Mouse (Mus musculus) cortical plate, adult 2 months (tissue): Measurements from ENCODE around the gene 1700040F15Rik. TPM values are rescaled to one million over a fixed set of nuclear protein-coding genes. Genes with fewer than 3 reads are reported as not detected.
"Not testable (repeated sequence)": the region's sequence is repeated elsewhere in the genome, so short reads cannot be mapped to it uniquely, and the experiment has no call there.

Source experiments
- H3K27ac ChIP-seq: fragments of 200-500 bp; 2 replicates; pipeline ENCODE4 v1.5.1; 2012; ENCODE audit warnings: low read length, control low read depth, inconsistent platforms; ENCODE audit not compliant: insufficient read depth
- H3K4me1 ChIP-seq: fragments of 200-500 bp; 2 replicates; pipeline ENCODE4 v1.6.1; 2011; ENCODE audit warnings: low read length; ENCODE audit not compliant: control insufficient read depth, insufficient read depth
- H3K4me3 ChIP-seq: fragments of 200-500 bp; 2 replicates; pipeline ENCODE4 v1.5.1; 2011; ENCODE audit warnings: mild to moderate bottlenecking, low read length, control low read depth; ENCODE audit not compliant: insufficient read depth
- polyA plus RNA-seq: library from polyadenylated mRNA; depleted of rRNA; stranded (reverse); fragments of >200 nt; gene quantifications from 2 replicates; pipeline ENCODE4 v1.2.3, GENCODE M21; 2012; rRNA removed

Gene 1700040F15Rik
- polyA plus RNA-seq: not detected in 2 replicates

DNA sequence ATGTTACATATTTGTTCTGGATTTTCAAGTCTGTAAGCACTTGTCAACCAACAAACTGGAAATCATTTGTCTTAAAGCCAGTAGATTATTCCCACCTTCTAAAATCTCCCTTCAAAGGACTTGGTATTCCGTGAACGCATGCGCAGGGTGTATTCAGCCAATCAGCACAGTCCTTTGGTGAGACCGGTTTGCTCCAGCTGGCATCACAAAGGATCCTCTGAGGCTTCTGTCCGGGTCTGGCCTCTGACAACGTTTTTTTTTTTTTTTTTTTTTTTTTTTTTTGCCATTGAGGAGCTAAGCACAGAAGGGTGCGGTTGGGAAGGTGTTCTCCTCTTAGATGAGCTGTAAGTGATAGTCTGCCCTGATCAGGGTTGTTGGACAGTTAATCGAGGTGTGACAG, at the start of gene 1700040F15Rik:
TSS of gene 1700040F15Rik (plus strand) at position 301 of the 400 bp plus-strand sequence.
- H3K4me1 ChIP-seq, H3K4me3 ChIP-seq, H3K27ac ChIP-seq: not testable (repeated sequence)
